Mouse (Mus musculus): ENCODE measurements around the gene Lrrc14b. TPM values are rescaled to one million over a fixed set of nuclear protein-coding genes. Genes with fewer than 3 reads are reported as not detected.

Lrrc14b gene
- total RNA-seq, 2 experiments from 2014 or later, result not detected

Other genes with a start within 250 kb of the Lrrc14b start
- gene Slc9a3, start 242.5 kb downstream of the Lrrc14b start, total RNA-seq (2015; ENCODE audit: low replicate concordance), result not detected in 2 replicates
- gene Slc9a3, start 242.5 kb downstream of the Lrrc14b start, total RNA-seq (2017; ENCODE audit: low replicate concordance), result not detected in 2 replicates
- gene Exoc3, start 155.3 kb downstream of the Lrrc14b start, total RNA-seq (2015; ENCODE audit: low replicate concordance), result 2.1 and 10.4 TPM in 2 replicates
- 12.4 and 18.0 TPM in 2 replicates for gene Exoc3, start 155.3 kb downstream of the Lrrc14b start, total RNA-seq (2017; ENCODE audit: low replicate concordance)
- gene Ahrr, start 71.7 kb downstream of the Lrrc14b start, total RNA-seq (2015; ENCODE audit: low replicate concordance), result not detected in 2 replicates
- 0.51 TPM in 1 of 2 replicates, not detected in the other for gene Ahrr, start 71.7 kb downstream of the Lrrc14b start, total RNA-seq (2017; ENCODE audit: low replicate concordance)
- gene Pdcd6, start 46.4 kb downstream of the Lrrc14b start, total RNA-seq (2015; ENCODE audit: low replicate concordance), result 39.9 and 42.5 TPM in 2 replicates
- gene Pdcd6, start 46.4 kb downstream of the Lrrc14b start, total RNA-seq (2017; ENCODE audit: low replicate concordance), result 25.8 and 25.9 TPM in 2 replicates
- gene Sdha, start 13.7 kb downstream of the Lrrc14b start, total RNA-seq (2015; ENCODE audit: low replicate concordance), result 50.3 and 53.9 TPM in 2 replicates
- gene Sdha, start 13.7 kb downstream of the Lrrc14b start, total RNA-seq (2017; ENCODE audit: low replicate concordance), result 49.2 and 54.2 TPM in 2 replicates
- 15.5 and 21.9 TPM in 2 replicates for gene Ccdc127, start 13.7 kb downstream of the Lrrc14b start, total RNA-seq (2015; ENCODE audit: low replicate concordance)
- 6.5 and 11.3 TPM in 2 replicates for gene Ccdc127, start 13.7 kb downstream of the Lrrc14b start, total RNA-seq (2017; ENCODE audit: low replicate concordance)
- 1.7 TPM in 1 of 2 replicates, not detected in the other for gene Zfp72, start 26.8 kb upstream of the Lrrc14b start, total RNA-seq (2015; ENCODE audit: low replicate concordance)
- gene Zfp72, start 26.8 kb upstream of the Lrrc14b start, total RNA-seq (2017; ENCODE audit: low replicate concordance), result 0.26 and 0.70 TPM in 2 replicates
- 76.7 and 83.4 TPM in 2 replicates for gene Ftl1-ps1, start 35.7 kb upstream of the Lrrc14b start, total RNA-seq (2015; ENCODE audit: low replicate concordance)
- 16.4 and 24.1 TPM in 2 replicates for gene Ftl1-ps1, start 35.7 kb upstream of the Lrrc14b start, total RNA-seq (2017; ENCODE audit: low replicate concordance)
- gene Zfp825, start 130.0 kb upstream of the Lrrc14b start, total RNA-seq (2015; ENCODE audit: low replicate concordance), result 4.8 and 17.9 TPM in 2 replicates
- 2.2 and 5.2 TPM in 2 replicates for gene Zfp825, start 130.0 kb upstream of the Lrrc14b start, total RNA-seq (2017; ENCODE audit: low replicate concordance)